Mouse (Mus musculus): ENCODE results near the gene Abtb1. TPM values are rescaled to one million over a fixed set of nuclear protein-coding genes. Genes with fewer than 3 reads are reported as not detected.

Gene Abtb1
- polyA plus RNA-seq, 1 experiment from 2014 or later, result 43.4 TPM

DNA sequence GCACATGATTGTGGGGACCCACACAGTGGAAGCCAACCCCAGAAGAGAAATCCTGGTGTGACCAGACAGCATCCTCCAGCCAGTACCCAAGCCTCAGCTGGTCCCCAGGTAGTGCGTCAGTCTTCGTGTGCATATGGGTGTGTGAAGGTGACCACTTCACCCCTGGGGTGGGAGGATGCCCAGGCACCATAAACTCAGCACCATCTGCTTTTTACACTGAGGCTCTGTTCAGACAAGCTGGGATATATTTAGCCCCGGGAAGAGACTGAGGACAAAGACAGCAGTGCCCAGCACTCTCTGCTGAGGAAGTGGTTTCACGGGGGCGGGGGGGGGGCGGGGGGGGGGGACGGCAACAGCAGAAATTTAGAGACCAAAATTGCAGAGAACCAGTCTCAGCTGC, 30.4 kb downstream of the Abtb1 start:
- 31% methylated on average over 5 of the region's 7 CpGs for WGBS
- Histone ChIP-seq H3K27ac (replicated peaks) (no peak overlapping the region; the same call in 1 of the 2 replicates), H3K4me2 (no peak overlapping the region), H3K9me3 (no peaks in the 10 kb centered on the region), H3K36me3 (no peaks in the 10 kb centered on the region), H3K9ac (no peak overlapping the region), H3K27me3 (no peaks in the 10 kb centered on the region), H3K4me3 (no peak overlapping the region), H3K4me1 (replicated peaks) (peaks cover 34% of the 10 kb centered on the region)
- no peak for ATAC-seq (ENCODE audit: low read depth)

DNA sequence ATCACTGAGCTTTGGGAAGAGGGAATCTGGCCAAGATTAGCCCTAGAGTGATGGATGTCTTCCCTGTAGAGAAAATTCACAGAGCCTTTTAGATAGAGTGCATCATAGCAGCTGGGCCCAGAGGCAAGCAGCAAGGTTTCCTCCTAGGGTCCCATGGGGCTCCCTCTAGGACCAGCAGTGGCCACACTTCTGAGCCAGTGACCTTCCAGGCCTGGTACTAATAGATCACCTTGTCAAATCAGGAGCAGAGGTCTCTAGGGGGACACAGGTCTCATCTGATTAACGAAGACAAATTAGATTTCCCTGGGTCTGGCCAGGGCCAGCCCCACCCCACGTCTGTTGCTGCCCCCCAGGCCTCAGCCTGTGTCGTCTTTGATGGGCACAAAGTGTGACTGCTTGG, 31.5 kb downstream of the Abtb1 start:
- peak overlapping the region; percentile 56 for H3K27ac ChIP-seq (replicated peaks)
- 29% methylated on average over 3 of the region's 3 CpGs for WGBS
- H3K4me2 ChIP-seq, result no peak overlapping the region
- H3K9ac ChIP-seq, result no peak overlapping the region
- no peaks in the 10 kb centered on the region for H3K27me3 ChIP-seq
- ATAC-seq (ENCODE audit: low read depth), result no peak
- no peak overlapping the region for H3K4me3 ChIP-seq
- H3K4me1 ChIP-seq (replicated peaks), result peaks cover 30% of the 10 kb centered on the region
- no peaks in the 10 kb centered on the region for H3K9me3 ChIP-seq
- no peaks in the 10 kb centered on the region for H3K36me3 ChIP-seq

DNA sequence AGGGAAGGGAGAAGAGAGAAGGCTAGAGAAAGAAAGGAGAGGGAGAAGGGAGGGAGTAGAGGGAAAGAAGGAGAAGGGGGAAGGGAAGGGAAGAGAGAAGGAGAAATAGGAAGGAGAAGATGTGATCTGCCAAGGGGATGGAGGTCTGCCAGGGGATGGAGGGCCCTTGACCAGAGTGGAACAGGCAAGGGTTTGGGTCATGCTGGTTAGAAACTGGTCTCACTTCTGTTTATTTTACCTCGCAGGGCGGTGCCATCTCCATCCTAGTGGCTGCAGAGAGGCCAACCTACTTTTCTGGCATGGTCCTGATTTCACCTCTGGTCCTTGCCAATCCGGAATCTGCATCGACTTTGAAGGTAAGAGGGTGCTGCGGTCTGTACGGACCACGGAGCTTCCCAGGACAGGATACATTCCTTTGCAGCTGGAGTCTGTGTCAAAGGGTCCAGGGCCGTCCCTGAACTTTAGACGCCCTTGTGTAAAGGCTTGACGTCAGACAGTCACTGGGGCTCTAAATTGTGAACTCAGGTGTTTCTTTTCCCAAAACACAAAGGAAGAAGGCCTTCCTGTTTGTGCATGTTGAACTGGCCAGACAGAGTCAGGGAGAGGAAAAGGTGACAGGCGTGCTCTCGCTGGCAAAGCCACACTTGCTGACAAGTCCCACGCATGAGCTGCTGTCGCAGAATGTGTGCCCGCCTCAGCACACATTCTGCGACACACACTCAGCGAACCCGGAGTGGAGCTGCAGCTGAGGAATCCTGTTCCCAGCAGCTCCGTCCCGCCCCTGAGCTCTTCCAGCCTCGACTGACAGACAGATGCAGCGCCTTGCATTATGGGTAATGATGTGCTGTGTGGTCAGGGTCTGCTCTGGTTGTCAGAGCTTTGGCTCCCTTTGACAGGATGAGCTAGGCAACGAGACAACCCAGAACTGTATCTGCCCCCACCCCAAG, 32.4 kb downstream of the Abtb1 start:
- ATAC-seq (ENCODE audit: low read depth), result no peak
- no peaks in the 10 kb centered on the region for H3K27me3 ChIP-seq
- H3K4me3 ChIP-seq, result no peak overlapping the region
- peak overlapping the region; percentile 56 for H3K27ac ChIP-seq (replicated peaks)
- no peak overlapping the region for H3K4me2 ChIP-seq
- no peaks in the 10 kb centered on the region for H3K36me3 ChIP-seq
- H3K9ac ChIP-seq, result no peak overlapping the region
- H3K9me3 ChIP-seq, result no peaks in the 10 kb centered on the region
- 75% methylated on average over 23 of the region's 23 CpGs for WGBS
- H3K4me1 ChIP-seq (replicated peaks), result peaks cover 22% of the 10 kb centered on the region

DNA sequence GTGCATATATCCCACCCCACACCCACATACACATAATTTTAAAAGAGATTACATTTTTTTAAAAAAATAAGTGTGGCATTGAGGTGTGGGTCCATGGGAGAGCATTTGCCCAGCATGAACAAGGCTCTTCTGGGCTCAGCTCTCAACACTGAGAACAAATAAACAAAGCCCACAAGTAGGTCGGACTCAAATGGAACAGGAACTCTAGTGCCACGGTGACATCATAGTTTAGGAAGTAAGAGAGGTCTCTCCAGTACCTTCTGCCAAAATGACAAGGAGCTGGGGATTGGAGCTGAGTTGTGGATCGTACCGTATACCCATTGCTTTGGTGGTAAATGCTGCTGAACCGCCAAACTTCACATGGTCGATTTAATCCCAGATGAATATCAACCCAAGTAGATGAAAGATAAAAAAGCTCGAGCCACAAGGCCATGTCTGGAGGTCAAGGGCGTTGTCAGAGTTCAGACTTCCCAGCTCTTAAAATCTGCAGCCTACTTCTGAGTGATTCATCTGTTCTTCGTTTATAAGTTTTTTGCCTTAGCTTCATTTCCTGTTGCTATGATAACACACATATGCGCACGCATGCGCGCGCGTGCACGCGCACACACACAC, 36.7 kb downstream of the Abtb1 start:
- 93% methylated on average over 17 of the region's 17 CpGs for WGBS
- H3K36me3 ChIP-seq, result no peaks in the 10 kb centered on the region
- no peaks in the 10 kb centered on the region for H3K9me3 ChIP-seq
- H3K27me3 ChIP-seq, result no peaks in the 10 kb centered on the region
- no peak overlapping the region for H3K27ac ChIP-seq (replicated peaks)
- no peak for ATAC-seq (ENCODE audit: low read depth)
- no peak overlapping the region for H3K9ac ChIP-seq
- H3K4me1 ChIP-seq (replicated peaks), result peaks cover 15% of the 10 kb centered on the region
- no peak overlapping the region for H3K4me3 ChIP-seq
- H3K4me2 ChIP-seq, result no peak overlapping the region

DNA sequence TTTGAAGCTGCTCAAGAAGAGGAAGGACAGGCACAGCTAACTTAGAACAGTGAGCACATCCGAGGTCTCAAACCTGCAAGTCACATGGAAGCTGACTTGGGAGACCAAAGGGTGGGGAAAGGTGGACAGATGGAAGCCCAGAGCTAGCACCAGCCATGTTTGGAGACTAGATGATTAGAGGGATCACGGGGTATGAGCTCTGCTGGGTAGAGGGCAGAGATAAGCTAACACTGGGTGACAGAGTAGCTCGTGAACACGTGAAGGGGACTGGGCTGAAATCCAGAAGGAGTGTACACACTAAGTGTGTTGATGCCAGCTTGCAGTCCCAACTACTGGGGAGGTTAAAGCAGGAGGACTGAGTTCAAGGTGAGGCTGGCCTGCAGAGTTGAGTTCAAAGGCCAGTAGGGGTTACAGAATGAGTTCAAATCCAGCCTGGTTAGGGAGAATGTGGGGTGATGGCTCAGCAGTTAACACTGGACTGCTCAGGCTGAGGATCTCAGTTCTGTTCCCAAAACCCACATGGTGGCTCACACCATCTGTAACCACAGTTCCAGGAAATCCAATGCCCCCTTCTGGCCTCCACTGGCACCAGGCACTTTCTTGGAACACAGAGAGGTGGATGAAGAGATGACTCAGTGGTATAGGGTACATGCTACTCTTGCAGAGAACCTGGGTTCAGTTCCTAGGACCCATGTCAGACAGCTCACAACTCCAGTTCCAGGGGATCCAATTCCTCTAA, 37.7 kb downstream of the Abtb1 start:
- Histone ChIP-seq H3K4me1 (replicated peaks) (peaks cover 6% of the 10 kb centered on the region; the same call in 1 of the 2 replicates), H3K9me3 (no peaks in the 10 kb centered on the region), H3K27me3 (no peaks in the 10 kb centered on the region), H3K9ac (no peak overlapping the region), H3K36me3 (no peaks in the 10 kb centered on the region), H3K27ac (replicated peaks) (no peak overlapping the region), H3K4me2 (no peak overlapping the region), H3K4me3 (no peak overlapping the region)
- whole genome bisulfite sequencing, result 92% methylated on average over 4 of the region's 4 CpGs
- ATAC-seq (ENCODE audit: low read depth), result no peak

DNA sequence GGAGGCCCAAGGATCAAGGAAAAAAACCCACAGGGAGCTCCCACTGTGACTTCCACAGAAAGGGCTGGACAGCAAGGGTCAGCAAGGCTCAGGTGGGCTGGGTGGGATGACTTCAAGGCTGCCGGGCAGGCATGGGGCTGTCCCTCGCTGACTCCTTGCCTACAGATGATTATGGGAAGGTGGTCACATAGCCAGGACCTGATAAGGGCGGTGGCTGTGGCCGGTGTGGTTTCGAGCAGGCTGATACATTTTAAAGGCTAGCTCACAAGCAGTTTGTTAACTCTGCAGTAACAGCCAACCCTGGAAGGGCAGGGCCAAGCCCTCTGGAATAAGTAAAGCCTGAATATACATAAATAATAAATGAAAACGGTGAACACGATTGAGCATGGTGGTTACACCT, 38.7 kb downstream of the Abtb1 start:
- Histone ChIP-seq H3K36me3 (no peaks in the 10 kb centered on the region), H3K4me2 (no peak overlapping the region), H3K9me3 (no peaks in the 10 kb centered on the region), H3K27me3 (no peaks in the 10 kb centered on the region), H3K4me3 (no peak overlapping the region), H3K4me1 (replicated peaks) (peaks cover 6% of the 10 kb centered on the region; the same call in 1 of the 2 replicates), H3K27ac (replicated peaks) (no peak overlapping the region), H3K9ac (no peak overlapping the region)
- no peak for ATAC-seq (ENCODE audit: low read depth)
- 89% methylated on average over 7 of the region's 7 CpGs for WGBS

DNA sequence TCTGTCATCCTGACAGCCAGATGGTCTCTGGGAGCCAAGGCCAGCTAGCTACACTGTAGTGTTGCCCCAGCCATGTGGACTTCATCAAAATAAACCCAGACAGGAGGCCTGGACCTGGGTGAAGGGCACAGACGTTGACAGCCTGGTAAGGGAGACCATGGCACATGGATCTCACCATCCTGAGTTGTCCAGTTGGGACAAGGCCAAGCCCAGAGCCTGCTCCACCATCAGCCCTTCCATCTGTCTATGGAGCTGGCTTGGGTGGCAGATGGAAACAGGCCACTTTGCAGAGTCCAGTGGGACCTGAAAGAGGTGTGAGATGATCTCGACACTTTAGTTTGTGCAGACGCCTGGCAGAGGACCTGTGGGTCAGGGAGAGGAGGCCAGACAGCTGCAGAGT, 41.0 kb downstream of the Abtb1 start:
- Histone ChIP-seq H3K4me3 (no peak overlapping the region), H3K4me1 (replicated peaks) (peaks cover 6% of the 10 kb centered on the region; the same call in 1 of the 2 replicates), H3K4me2 (no peak overlapping the region), H3K27ac (replicated peaks) (no peak overlapping the region), H3K27me3 (no peaks in the 10 kb centered on the region), H3K9me3 (no peaks in the 10 kb centered on the region), H3K36me3 (no peaks in the 10 kb centered on the region), H3K9ac (no peak overlapping the region)
- ATAC-seq (ENCODE audit: low read depth), result no peak
- 54% methylated on average over 3 of the region's 3 CpGs for WGBS

DNA sequence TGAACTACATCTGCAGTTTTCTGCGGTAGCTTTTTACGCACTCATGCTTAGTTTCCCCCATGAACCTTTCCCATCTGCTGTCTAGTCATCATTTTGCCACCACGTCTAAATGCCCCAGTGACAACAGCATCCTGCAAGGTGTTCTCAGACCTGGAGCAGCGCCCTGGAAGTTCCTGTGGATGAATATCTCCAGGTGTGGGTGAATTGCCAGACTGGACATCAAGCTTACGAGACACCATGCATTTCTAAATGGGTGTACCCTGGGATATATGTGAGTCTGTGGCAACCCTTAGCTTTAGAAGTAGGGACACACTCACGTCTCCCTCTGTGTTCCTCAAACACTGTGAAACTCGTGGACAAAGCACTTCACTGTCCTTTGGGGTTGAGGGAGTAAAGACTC, 41.6 kb downstream of the Abtb1 start:
- H3K36me3 ChIP-seq, result no peaks in the 10 kb centered on the region
- H3K9ac ChIP-seq, result no peak overlapping the region
- peaks cover 6% of the 10 kb centered on the region; the same call in 1 of the 2 replicates for H3K4me1 ChIP-seq (replicated peaks)
- H3K4me3 ChIP-seq, result no peak overlapping the region
- no peak for ATAC-seq (ENCODE audit: low read depth)
- no peaks in the 10 kb centered on the region for H3K9me3 ChIP-seq
- WGBS, result 85% methylated on average over 7 of the region's 7 CpGs
- H3K27me3 ChIP-seq, result no peaks in the 10 kb centered on the region
- H3K27ac ChIP-seq (replicated peaks), result no peak overlapping the region
- no peak overlapping the region for H3K4me2 ChIP-seq

DNA sequence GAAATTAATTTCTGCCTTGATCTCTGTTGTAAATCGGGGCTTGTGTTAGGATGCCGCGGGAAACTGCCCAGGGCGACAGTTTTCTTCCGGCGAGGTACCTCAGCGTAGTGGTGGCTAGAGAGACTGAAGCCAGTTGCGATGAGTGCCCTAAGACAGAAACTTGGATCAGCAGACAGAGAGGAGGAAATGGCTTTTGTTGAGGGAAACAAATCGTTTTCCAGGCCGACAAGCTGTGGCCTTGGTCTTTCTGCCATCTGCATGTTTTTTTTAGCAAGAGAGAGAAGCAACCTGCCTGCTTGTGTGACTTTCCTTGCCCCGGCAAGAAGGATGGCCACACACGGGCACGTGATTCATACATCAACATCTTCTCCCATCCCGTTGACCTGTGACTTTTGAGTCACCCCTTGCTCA, 47.2 kb downstream of the Abtb1 start:
- no peak overlapping the region for H3K4me3 ChIP-seq
- no peak overlapping the region for H3K4me2 ChIP-seq
- no peak for ATAC-seq (ENCODE audit: low read depth)
- H3K36me3 ChIP-seq, result no peaks in the 10 kb centered on the region
- 61% methylated on average over 14 of the region's 14 CpGs for WGBS
- H3K27me3 ChIP-seq, result no peaks in the 10 kb centered on the region; the same call in 1 of the 2 replicates
- peaks cover 40% of the 10 kb centered on the region for H3K4me1 ChIP-seq (replicated peaks)
- H3K9me3 ChIP-seq, result no peaks in the 10 kb centered on the region
- H3K9ac ChIP-seq, result no peak overlapping the region
- H3K27ac ChIP-seq (replicated peaks), result peak overlapping the region; percentile 4; the same call in 1 of the 2 replicates

DNA sequence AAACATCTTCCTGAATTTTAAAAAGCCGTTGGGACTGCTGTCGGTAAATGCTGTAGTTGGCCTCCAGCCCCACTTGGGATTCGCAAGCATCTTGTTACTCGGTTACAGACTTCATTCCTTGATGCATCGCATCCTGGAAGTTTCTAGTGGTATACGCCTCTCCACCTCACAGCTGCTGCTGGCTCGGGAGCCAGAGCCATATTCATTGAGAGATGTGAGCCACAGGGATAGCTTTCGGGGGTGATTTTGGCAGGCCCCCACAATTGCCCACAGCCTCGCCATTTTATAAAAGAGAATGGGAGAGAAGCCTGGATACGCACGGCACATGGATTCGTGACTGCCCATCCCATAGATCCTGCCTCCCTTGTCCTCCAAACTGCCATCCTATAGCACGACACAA, 47.9 kb downstream of the Abtb1 start:
- H3K9me3 ChIP-seq, result no peaks in the 10 kb centered on the region
- H3K4me3 ChIP-seq, result no peak overlapping the region
- peak overlapping the region; percentile 59 for H3K27ac ChIP-seq (replicated peaks)
- H3K4me1 ChIP-seq (replicated peaks), result peaks cover 47% of the 10 kb centered on the region
- no peak for ATAC-seq (ENCODE audit: low read depth)
- H3K27me3 ChIP-seq, result no peaks in the 10 kb centered on the region; the same call in 1 of the 2 replicates
- WGBS, result 73% methylated on average over 13 of the region's 13 CpGs
- no peaks in the 10 kb centered on the region for H3K36me3 ChIP-seq
- H3K9ac ChIP-seq, result no peak overlapping the region
- no peak overlapping the region for H3K4me2 ChIP-seq

DNA sequence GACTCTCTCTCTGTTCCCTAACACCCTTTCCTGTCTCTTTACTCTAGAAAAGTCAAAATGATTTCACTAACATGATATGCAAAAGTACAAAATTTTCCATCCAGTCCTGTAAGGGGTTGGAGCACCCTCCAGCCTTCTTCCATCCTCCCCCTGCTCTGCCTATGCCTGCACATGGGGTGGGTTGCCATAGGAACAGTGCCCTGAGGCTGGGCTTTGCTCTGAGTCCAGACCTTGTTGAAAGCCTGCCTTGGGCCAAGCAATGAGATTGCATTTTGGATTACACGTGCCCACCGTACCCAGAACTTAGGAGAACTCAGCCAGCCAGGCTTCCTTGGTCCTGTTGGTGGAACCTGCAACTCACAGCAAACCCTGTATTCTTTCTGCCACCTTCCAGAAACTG, 48.5 kb downstream of the Abtb1 start:
- ATAC-seq (ENCODE audit: low read depth), result no peak
- Histone ChIP-seq H3K4me2 (no peak overlapping the region), H3K9ac (no peak overlapping the region), H3K4me3 (no peak overlapping the region), H3K36me3 (no peaks in the 10 kb centered on the region), H3K9me3 (no peaks in the 10 kb centered on the region), H3K27ac (replicated peaks) (peak overlapping the region; percentile 39; the same call in 1 of the 2 replicates), H3K27me3 (no peaks in the 10 kb centered on the region; the same call in 1 of the 2 replicates), H3K4me1 (replicated peaks) (peaks cover 51% of the 10 kb centered on the region)
- 35% methylated on average over 2 of the region's 2 CpGs for WGBS
